Mouse (Mus musculus) spleen, adult 2 months (tissue): Measurements from ENCODE around the gene Pcdh9.

Experiments used
- CTCF ChIP-seq: fragments of 200-500 bp; IDR thresholded peaks from 2 replicates; pipeline ENCODE4 v1.5.1; 2011; ENCODE audit warnings: mild to moderate bottlenecking, inconsistent platforms; ENCODE audit not compliant: insufficient read depth, insufficient read length, insufficient replicate concordance; ENCODE audit errors: extremely low read depth
- POLR2A ChIP-seq: fragments of 200-500 bp; IDR thresholded peaks from 2 replicates; pipeline ENCODE4 v1.6.1; 2011; ENCODE audit warnings: low read depth, low read length, inconsistent platforms

GRCm38 (mm10) chr14:93009147-93010064 is 881.1 kb downstream of the Pcdh9 start:
- TF ChIP-seq CTCF (no peak), POLR2A (no peak)
